Mouse (Mus musculus) bone marrow, adult 2 months (tissue): ENCODE results near the gene Flywch1.

Source experiments
- CTCF ChIP-seq: fragments of 200-500 bp; IDR thresholded peaks from 2 replicates; pipeline ENCODE4 v1.5.1; 2011; ENCODE audit warnings: low read length, control low read depth; ENCODE audit not compliant: control insufficient read depth, insufficient read depth
- POLR2A ChIP-seq: fragments of 200-500 bp; IDR thresholded peaks from 2 replicates; pipeline ENCODE4 v1.6.1; 2011; ENCODE audit warnings: low read depth, mild to moderate bottlenecking, control low read depth, low read length, borderline replicate concordance; ENCODE audit not compliant: control insufficient read depth

DNA sequence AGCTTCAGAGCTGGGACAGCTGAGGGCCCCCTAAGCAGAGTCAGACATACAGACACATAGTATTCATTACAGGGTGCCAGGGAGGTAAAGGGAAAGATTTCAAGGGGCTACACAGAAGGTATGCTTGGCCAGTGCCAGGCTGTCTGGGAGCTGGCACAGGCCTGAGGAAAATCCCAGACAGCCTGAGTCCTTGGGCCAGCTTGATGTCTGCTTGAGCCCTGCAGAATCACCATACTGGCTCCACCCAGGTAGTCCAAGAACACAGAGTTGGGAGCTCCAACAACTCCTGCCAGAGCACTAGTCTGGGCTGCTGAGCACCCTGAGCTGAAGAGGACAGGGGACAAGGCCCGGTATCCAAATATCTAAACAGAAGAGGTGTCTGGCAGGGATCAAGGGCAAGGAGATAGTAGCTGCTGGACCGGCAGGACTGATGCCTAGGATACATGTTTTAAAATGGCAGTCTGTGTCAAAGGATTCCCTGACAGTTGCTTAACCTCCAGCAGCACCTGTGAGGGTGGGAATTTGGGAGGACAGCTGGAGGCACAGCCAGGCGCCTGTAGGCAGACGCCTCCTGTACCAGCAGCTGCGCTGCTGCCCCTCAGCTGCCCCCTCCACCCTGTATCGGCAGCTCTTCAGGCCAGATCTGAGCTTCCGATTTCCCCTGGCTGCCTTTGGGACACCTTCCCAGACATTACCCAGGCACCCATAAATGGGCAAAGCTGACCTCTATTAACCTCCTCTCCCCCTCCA lies 48.9 kb downstream of the Flywch1 start, which contains the start of gene 1520401A03Rik:
- TF ChIP-seq CTCF, result no peak
- TF ChIP-seq POLR2A, result no peak
